Mouse (Mus musculus): ENCODE data around the gene Cyp1a1. TPM values are rescaled to one million over a fixed set of nuclear protein-coding genes. Genes with fewer than 3 reads are reported as not detected.

Cyp1a1 gene
- total RNA-seq, 2 experiments from 2014 or later, result 0.12 to 0.15 TPM

DNA sequence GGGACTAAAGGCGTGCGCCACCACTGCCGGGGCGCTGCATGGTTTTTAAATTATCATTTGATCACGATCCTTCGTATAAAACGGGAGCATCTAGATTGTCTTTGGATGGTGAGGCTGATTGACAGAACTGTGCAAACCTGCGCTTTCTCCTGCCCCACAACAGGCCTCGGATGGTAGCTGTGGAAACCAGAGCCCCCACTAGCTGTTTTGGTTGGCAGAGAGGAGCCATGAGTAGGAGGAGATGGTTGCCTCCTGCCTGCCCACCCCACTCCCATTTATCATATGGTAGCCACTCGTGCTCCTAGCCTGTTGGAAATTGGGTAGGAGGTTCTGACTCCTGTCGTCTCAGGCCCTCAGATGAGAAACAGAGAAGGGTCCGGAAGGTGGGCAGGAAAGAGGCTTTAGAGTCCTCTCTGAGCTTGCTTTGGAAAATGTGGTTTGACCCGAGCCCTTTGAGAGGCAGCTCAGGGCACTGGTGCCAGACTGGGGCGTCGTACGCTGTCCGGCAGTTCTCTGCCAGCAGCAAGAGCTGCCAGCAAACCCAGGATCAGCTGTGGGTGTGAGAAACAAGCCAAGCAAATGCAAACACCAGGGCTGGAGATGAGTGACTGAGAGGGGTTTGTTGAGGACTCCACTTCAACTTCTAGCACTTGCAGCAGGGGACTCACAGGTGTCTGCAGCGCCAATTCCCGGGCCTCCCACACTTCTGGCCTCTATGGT, 30.9 kb upstream of the Cyp1a1 start:
- peak in 1 of 2 experiments; percentile 50 for DNase-seq

- no peak for DNase-seq
These were observed 29.9 kb upstream of the Cyp1a1 start for GRCm38 (mm10) chr9:57657843-57658242.

- DNase-seq, result no peak
These were observed 28.8 kb upstream of the Cyp1a1 start for GRCm38 (mm10) chr9:57658970-57659369.

- peak; percentile 69 to 78 for DNase-seq
These were observed 28.0 kb upstream of the Cyp1a1 start for GRCm38 (mm10) chr9:57659774-57660173.

DNA sequence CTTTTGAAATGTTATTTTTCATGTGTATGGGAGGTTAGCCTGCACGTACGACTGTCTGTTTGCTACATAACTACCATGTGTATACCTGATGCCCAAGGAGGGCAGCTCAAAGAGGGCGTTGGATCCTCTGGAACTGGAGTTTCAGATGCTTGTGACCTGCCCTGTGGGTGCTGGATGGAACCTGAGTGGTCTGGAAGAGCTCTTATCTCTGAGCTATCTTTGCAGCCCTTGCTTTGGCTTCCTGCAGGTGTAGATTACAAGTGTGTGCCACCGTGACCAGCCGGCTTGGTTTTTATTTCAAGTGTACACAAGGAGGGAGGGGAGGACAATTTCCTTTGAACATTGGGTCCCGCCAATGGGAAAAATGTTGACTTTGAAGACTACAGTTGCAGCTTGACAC, 27.2 kb upstream of the Cyp1a1 start:
- DNase-seq, result no peak

- DNase-seq, result no peak
These were observed 26.2 kb upstream of the Cyp1a1 start for GRCm38 (mm10) chr9:57661552-57661951.

DNA sequence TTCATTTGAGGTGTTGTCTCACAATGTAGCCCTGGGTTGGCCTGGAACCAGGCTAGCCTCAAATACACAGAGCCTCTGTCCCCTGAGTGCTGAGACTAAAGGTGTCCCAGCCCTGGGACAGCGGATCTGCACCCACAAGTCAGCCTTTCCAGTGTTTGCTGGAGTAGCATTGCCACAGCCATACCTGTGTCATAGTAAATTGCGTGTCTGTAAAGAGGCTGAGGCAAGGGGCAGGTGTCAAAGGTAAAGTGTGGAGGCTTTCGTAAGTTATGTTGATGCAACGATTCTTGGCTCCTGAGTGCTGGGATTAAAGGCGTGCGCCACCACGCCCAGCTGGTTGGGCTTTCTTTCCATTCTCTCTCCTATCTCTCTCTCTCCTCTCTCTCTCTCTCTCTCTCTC, 23.1 kb upstream of the Cyp1a1 start:
- DNase-seq, result no peak

- DNase-seq, result no peak
These were observed 21.2 kb upstream of the Cyp1a1 start for GRCm38 (mm10) chr9:57666536-57666935.

DNA sequence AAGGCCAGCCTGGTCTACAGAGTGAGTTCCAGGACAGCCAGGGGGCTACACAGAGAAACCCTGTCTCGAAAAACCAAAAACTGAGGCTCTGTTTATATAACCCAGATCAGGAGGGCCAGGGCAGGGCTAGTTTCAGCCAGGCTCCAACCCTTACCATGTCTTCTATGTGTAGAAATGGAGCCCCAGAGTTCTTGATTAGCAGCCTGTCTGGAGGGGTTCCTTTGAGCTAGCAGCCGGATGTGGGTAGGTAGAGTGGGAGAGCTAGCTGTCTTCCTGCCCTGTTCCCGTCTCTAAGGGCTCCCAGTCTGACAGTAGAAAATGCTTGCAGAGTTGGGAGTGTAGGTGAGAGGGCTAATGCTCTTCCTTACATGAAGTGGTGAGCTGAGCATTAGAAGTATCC, 20.6 kb upstream of the Cyp1a1 start:
- no peak for DNase-seq

DNA sequence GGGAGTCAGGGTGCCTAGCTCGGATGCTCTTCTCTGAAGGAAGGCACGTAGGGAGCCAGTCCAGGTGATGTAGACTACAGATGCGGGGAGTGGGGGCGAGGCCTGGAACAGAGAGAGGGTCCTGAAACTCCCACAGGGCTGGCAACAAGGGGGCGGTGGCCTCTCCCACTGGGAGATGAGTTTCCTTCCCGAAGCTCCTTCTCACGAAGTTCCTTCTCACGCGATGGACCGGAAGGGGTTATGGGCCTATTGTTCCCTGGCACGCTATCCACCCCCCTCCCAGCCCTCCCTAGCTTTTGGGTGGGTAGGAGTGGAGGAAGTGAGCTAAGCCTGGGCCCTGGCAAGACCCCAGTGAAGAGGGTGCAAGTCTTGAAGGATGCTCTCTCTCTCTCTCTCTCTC, 19.9 kb upstream of the Cyp1a1 start:
- DNase-seq, result no peak

DNA sequence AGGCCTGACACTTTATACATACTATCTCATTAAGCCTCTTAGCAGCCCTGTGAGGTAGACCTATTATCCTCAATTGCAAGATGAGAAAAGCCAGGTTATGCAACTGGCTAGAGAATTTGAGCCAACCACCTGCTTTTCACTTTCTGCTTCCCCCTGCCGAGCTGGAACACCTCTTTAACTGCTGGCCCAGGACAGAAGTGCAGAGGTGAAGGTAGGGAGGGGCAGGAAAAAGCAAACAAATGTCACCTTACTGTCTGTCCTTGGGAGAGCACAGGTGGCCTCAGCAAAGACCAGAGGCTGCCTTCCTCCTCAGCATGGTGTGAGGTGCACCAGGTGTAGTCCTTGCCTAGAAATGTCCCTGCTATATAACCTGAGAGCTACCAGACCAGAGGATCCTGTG, 19.5 kb upstream of the Cyp1a1 start:
- DNase-seq, result no peak

- no peak for DNase-seq
These were observed 18.2 kb upstream of the Cyp1a1 start for GRCm38 (mm10) chr9:57669566-57669965.

DNA sequence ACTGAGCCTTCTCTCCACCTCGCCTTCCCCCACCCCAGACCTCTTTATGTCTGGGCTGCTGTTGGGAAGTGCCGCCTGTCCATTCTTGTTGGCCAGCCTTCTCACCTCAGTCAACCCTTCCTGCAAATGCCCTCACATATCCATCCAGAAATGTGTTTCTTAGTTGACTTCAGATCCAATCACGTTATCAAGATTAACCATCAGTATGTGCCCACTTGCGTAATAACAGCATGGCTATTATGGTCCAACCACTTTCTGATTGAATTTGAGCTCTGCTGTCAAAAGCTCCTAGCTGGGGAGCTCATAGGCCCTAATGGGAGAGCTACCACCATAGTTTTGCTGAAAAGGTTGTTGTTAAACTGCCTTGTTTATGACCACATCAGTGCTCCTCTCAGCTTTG, 16.7 kb upstream of the Cyp1a1 start:
- no peak for DNase-seq

GRCm38 (mm10) chr9:57671500-57671899, 16.2 kb upstream of the Cyp1a1 start:
- DNase-seq, result no peak

- no peak for DNase-seq
These were observed 6.3 kb upstream of the Cyp1a1 start for GRCm38 (mm10) chr9:57681411-57681810.

GRCm38 (mm10) chr9:57683520-57683919, 4.2 kb upstream of the Cyp1a1 start, which contains the start of gene Cyp1a2:
Gene Cyp1a2, minus strand, starts transcription at chr9:57683703.
- DNase-seq, result no peak

DNA sequence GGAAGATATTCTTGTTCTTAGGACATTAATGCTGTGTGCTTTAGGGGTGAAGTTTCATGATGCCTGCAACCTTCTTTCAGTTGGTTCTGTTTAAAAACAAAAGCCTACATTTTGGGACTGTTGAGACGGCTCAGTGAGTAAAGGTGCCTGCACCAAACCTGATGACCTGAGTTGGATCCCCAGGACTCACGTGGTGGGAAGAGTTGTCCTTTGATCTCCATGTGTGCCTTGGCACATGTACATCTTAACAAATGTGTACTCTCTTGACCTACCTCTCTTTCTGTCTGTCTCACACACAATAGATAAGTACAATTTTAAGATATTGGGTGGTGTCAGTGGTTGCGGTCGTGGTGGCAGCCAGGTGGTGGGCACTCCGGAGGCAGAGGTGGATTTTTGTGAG, 1.7 kb upstream of the Cyp1a1 start:
- no peak for DNase-seq

GRCm38 (mm10) chr9:57688158-57688557, 430 bp downstream of the Cyp1a1 start:
- no peak for DNase-seq

- no peak for DNase-seq
These were observed 878 bp downstream of the Cyp1a1 start for GRCm38 (mm10) chr9:57688606-57689005.

DNA sequence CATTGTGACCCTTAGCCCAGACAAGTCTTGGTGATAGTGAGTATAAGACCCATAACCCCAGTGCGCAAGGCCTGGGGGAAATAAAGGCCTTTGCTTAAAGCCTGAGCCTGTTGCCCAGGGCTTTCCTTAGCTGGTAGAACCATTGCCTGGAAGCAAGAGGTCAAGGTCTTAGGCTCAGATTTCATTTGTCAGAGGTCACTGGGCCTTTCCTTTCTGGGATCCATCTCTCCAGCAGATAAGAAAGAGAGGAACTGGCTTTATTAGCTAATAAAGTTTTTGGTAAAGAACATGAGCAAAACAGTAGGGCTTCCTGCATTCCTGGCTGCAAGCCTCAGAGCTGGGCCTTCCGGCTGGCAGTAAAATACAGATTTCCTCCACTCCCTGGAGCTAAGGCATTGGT, 6.4 kb downstream of the Cyp1a1 start:
- no peak for DNase-seq

DNA sequence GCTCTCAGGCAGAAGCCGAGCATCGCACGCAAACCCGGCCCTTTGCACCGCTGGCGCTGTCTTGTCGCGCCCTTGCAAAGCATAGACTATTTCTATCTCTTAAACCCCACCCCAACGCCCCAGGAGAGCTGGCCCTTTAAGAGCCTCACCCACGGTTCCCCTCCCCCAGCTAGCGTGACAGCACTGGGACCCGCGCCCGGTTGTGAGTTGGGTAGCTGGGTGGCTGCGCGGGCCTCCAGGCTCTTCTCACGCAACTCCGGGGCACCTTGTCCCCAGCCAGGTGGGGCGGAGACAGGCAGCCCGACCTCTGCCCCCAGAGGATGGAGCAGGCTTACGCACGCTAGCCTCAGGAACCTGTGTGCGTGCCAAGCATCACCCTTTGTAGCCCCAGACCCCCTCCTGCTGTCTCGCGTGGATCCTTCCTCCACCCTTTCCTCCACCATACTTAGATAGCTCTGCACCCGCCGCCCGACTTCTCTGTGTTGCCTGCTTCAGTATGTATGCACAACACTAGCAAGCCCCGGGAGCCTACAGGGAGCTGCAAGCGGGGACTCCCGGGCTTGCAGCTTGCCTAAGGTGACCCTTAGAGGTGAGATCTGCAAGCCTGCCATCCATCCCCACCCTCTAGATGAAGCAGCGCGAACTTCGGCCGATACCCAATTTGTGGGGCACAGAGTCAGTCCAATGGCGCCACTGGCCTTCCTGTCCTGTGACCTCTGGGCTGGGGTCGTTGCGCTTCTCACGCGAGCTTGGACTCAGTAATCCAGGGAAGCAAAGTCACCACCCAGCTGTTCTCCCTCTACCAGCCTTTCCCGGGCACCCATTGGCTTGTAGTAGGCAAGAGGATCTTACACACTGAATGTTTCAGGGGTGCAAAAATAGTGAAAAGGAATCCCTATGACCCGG, 8.9 kb downstream of the Cyp1a1 start:
- DNase-seq, result peak; percentile 72 to 79

DNA sequence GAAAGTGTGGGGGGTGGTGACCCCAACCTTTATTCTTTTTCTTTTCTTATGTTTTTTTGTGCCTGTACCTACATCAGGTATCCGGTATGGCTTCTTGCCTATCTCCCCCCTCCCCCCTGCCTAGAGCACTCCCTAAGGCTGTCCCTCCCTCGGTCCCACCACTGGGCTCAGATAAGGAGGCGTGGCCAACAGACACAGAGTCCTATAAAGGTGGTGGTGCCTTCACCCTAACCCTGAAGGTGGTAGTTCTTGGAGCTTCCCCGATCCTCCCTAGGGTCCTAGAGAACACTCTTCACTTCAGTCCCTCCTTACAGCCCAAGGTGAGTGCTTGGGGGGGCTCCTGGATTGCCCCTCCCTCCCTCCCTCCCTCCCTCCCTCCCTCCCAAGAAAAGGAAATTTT, 9.7 kb downstream of the Cyp1a1 start:
- DNase-seq, result no peak

- DNase-seq, result no peak
These were observed 10.9 kb downstream of the Cyp1a1 start for GRCm38 (mm10) chr9:57698466-57699150.
